Mouse (Mus musculus): Measurements from ENCODE around the gene Hist1h2bh.
"Not testable (repeated sequence)": the region's sequence is repeated elsewhere in the genome, so short reads cannot be mapped to it uniquely, and the experiment has no call there.

Hist1h2bh gene

DNA sequence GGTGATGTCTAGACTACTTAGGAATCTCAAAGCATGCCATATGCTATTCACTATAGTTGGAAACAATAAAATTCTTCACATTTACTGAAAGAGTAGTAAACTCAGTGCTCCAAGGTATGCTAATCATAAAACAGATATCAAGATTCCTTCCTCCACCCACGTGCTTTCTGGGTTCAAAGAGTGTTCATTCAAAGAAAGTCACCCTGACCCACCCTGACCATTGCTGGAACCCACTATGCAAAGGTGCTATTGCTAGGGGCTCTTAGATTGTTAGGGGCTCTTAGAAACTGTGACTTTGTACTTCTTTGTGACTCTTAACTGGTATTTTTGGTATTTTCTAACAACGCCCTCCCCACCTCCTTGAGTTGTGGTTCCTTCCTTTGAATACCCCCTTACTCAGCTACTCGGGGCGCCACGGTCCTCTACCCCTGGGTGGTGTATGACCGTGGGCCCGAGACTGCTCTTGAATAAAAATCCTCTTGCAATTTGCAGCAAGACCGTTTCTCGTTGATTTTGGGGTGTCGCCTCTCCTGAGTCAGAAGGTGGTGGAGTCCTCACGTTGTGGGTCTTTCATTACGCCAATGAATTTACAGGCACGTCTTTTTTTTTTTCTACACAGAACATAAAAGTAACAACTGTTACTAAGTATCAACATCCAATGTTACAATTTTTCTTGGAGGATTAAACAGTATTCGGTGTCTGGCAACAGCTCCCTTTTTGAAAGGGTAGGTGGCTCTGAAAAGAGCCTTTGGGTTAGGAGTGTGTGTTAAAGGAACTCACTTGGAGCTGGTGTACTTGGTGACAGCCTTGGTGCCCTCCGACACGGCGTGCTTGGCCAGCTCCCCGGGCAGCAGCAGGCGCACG lies 30.1 kb upstream of the Hist1h2bh start:
- DNase-seq, result peak in 1 of 2 experiments; percentile 40

DNA sequence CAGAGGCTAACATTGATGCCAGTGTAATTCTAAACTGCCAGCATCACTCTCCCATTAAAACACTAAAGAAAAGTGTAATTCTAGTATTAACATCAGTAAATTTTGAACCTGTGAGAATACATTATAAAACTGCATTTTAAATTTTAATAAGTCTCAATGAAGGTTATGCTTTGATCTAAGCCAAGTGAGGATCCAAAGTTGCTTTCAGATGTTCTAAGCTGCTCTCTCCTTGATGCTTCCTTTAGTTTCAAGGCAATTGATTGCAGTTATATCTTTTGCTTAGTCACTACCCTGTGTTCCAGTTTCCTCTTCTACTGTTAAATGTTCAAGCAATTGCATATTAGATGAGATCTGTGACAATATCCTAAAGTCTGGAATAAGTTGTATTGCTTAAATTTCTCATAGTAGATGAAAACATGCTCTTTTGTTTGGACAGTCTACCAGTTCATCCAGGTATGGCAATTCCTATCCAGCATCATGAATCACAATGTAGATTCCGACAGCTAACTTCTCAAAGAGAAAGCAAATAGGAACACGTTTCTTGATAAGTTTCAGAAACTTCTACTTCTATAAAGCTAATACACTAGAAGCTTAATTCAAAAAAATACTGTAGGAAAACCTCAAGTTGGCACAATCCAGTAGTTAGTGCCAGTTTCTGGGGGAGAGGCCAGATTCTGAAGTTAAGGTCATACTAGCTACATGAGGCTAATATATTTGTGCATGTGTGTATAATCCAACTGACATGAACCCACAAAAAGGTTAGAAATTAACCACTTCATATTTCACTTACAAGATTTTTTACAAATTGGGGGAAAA lies 29.2 kb upstream of the Hist1h2bh start:
- DNase-seq, result no peak

DNA sequence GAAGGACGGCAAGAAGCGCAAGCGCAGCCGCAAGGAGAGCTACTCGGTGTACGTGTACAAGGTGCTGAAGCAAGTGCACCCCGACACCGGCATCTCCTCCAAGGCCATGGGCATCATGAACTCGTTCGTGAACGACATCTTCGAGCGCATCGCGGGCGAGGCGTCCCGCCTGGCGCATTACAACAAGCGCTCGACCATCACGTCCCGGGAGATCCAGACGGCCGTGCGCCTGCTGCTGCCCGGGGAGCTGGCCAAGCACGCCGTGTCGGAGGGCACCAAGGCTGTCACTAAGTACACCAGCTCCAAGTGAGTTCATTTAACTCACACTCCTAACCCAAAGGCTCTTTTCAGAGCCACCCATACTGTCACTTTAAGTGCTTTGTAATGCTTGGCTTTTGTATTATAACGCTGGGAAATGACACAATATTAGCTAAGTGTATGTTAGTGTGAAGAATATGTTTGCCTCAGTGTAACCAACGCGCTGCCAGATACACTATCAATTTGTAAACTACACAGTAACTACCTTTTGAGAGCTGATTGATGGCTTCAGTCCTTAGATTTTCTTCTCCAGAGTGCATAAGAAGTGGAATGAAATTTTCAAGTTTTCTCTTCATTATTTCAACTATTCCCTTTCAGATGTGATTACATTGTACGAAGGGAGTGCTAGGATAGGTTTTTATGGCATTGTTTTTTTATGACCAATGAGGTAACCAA lies 28.5 kb upstream of the Hist1h2bh start:
- DNase-seq, result not testable (repeated sequence)

DNA sequence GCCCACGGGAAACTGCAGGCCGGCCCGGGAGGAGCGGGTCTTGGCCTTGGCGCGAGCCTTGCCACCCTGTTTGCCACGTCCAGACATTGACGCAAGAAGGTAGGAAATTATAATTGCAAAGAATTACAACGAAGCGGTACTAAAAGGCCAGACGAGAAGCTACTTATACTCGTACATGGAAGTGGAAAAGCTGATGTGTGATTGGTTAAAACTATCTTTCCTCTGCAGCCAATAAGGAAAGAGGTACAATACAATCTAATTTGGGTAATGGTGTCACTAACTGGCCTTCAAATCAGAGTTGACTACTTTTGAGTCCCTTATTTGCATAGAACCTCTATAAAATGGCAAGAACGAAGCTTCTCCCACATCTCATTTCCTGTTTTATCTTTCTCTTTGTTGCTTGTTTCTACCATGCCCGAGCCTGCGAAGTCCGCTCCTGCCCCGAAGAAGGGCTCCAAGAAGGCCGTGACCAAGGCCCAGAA lies 27.9 kb upstream of the Hist1h2bh start, which contains the start of the genes Hist1h2ae and Hist1h2bg:
Hist1h2ae (minus strand) TSS at position 199 of the 482 bp plus-strand sequence.
Hist1h2bg (plus strand) TSS at position 375 of the 482 bp plus-strand sequence.
- peak; percentile 75 to 81 for DNase-seq

DNA sequence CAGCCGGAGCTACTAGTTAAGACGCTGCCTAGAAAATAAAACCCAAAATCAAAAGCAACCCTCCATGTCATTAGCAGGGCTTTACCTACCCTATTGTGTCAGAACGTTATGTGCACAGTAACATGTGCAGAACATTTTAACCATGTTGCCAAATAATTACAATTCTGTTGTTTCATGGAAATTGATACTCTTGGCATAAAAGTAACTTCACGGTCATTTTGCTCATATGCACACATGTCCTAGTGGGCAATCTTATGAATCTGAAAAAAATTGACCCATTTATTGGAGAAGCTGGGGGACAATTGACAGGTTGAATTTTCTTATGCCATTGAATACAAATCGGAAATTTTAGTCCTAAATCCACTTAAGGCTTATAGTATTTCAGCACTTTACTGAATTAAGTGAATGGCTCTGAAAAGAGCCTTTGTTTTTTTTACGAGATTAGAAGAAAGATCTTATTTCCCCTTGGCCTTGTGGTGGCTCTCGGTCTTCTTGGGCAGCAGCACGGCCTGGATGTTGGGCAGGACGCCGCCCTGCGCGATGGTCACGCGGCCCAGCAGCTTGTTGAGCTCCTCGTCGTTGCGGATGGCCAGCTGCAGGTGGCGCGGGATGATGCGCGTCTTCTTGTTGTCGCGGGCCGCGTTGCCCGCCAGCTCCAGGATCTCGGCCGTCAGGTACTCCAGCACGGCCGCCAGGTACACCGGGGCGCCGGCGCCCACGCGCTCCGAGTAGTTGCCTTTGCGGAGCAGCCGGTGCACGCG lies 27.2 kb upstream of the Hist1h2bh start:
- DNase-seq, result not testable (repeated sequence)

DNA sequence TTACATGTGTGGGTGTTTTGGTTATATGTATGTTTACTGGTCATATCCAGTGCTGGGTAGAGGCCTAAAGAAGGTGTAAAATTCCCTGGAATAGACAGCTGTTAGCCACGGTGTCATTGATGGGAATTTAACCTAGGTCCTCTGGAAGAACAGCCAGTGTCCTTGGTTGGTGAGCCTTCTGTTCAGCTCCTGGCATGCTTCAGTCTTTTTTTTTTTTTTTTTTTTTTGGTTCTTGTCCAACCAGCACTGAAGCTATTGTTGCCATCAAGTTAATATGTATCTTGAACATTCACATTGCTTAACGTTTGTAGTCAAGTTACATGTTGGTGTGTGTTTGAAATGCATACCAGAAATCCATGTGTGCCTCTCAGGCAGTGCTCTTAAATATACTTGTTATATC lies 21.3 kb upstream of the Hist1h2bh start:
- DNase-seq, result no peak

DNA sequence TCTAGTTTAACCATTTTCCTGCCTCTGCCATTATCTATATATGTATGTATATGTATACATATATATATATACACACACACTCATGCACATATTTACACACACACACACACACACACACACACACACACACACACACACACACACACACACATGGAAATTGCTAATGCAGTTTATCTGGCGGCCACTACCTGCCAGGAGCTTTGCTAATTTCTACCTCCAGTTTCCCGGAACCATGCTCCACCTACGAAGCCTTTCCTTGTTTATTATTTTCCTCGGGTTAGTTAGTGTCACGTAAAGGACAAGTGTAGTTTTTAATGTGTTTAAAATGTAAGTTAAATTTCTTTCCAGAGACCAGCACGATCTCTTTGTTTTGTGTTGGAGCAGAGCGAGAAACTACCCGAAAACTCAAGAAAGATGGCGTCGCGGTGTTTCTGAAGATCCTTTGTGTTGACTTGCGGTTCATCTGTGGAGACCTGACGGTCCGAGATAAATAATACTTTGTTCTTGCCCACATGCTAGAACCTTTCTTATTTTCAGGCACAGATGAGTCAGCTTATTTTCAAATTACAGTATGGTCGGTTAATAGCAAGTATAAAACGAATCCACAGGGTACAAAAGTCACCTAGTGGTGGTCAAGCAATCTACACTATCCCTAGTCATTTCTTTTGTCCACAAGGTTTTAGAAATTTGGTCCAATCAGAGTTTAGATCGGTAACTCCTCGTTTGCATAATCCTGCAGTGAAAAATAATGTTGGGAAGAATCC lies 19.7 kb upstream of the Hist1h2bh start:
- no peak for DNase-seq

DNA sequence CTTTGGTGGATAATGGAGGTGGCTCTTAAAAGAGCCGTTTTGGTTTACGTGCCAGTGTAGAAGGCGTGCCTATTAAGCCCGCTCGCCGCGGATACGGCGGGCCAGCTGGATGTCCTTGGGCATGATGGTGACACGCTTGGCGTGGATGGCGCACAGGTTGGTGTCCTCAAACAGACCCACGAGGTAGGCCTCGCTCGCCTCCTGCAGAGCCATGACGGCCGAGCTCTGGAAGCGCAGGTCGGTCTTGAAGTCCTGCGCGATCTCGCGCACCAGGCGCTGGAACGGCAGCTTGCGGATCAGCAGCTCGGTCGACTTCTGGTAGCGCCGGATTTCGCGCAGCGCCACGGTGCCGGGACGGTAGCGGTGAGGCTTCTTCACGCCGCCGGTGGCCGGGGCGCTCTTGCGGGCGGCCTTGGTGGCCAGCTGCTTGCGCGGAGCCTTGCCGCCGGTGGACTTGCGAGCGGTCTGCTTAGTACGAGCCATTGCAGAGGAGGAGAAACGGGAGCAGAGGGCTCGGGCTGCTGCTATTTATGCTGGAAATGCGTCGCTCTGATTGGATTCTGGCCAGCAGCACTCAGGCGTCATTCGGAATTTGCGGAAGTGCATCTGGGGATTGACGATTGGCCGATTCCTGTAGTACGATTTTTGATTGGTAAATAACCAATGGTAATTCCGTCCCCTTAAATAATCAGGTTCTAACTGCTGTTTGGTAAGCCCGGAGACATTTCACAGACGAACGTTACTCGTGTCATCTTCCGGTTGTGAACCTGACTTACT lies 18.9 kb upstream of the Hist1h2bh start, which contains the start of gene Hist1h3e:
Hist1h3e (minus strand) TSS at position 487 of the 777 bp plus-strand sequence.
- DNase-seq, result peak; percentile 86 to 90

DNA sequence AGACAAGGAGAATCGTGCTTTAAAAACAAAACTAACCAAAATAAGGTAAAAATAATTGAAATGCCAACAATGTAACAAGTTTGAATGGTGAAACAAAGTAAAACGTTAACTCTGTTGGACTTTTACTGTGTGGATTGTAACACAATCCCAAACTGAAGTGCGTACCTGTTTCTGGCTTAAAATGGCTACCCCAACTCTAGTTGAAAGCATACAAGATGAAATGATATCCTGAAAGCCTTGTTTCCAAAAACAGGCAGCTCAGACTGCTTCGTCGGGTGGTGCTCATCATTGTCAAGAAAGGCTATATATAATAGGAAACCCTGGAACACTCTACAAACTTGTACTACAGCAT lies 18.3 kb upstream of the Hist1h2bh start:
- not testable (repeated sequence) for DNase-seq

DNA sequence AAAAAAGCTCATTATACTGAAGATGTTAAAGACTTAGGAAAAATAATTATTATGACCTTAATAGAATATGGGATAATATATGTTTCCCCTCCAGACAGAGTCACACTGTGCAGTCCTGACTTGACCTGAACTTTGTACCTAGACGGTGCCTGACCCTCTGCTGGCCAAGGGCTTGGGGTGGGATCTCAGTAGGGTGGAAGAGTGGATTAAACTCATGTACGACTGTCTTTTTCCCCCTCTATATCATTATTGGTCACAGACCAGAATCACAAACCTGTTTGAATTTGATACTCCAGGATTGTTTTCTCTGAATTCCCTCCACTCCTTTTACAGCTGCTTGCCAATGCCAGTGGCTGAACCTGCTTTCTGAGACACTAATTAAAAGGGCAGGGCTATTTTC lies 17.5 kb upstream of the Hist1h2bh start:
- not testable (repeated sequence) for DNase-seq

DNA sequence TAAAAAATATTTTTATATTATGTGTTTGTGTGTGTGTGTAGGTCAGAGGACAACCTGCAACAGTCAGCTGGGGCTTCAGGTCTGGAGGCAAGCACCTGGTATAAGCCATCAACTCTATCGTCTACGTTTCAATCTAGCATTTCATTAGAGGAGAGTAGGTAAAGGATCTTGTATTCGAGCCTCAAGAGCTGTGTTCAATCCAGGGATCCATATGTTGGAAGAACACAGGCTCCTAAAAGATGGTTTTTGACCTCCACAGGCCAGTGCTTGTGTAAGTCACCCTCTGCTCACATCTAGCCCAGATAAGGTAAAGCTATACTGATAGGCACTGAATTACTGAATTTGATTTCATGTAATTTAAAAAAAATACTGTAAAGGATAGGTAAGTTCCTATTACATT lies 13.7 kb upstream of the Hist1h2bh start:
- no peak for DNase-seq

DNA sequence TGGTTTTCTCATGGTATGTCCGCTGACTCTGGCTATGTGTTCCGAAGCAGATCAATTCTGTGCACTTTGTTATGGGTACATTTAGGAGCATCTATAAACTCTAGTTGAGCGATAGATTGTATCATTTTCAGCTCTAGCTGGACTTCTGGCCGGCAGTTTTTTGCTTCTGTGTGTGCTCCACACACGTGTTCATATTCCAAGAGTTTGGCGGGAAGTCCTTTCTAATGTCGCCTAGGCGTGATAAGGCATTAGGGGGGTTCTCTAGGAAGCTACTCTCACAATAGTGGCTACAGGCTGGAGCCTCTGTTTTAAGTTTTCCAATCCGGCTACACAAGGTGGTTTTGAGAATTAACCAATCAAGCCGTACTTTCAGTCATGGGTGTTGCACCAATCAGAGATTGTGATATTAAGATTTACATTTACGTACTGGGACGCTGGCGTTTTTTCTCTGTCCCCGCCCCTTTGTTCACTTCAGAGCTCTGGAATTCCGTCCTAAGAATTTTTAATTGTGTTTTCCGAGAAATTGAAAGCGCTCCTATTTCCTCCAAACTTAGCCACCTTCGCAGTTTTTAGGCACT lies 12.7 kb upstream of the Hist1h2bh start:
- DNase-seq, result peak; percentile 54 to 59

DNA sequence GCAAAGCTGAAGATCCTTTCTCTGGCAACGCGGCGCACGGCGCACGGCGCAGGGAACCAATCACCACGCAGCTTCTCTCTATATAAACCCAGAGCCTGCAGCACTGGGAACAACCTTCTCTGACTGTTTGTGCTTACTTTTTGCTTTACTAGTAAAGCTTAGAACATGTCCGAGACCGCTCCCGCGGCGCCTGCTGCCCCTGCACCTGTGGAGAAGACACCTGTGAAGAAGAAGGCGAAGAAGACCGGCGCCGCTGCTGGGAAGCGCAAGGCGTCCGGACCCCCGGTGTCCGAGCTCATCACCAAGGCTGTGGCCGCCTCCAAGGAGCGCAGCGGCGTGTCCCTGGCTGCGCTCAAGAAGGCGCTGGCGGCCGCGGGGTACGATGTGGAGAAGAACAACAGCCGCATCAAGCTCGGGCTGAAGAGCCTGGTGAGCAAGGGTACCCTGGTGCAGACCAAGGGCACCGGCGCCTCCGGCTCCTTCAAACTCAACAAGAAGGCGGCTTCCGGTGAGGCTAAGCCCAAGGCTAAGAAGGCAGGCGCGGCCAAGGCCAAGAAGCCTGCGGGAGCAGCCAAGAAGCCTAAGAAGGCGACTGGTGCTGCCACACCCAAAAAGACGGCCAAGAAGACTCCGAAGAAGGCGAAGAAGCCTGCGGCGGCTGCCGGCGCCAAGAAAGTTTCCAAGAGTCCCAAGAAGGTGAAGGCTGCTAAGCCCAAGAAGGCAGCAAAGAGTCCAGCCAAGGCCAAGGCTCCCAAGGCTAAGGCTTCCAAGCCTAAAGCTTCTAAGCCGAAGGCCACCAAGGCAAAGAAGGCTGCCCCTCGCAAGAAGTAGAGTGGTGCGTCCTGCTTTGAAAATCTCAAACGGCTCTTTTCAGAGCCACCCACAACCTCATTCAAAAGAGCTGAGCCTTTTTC lies 12.0 kb upstream of the Hist1h2bh start:
- DNase-seq, result peak; percentile 87 to 93

DNA sequence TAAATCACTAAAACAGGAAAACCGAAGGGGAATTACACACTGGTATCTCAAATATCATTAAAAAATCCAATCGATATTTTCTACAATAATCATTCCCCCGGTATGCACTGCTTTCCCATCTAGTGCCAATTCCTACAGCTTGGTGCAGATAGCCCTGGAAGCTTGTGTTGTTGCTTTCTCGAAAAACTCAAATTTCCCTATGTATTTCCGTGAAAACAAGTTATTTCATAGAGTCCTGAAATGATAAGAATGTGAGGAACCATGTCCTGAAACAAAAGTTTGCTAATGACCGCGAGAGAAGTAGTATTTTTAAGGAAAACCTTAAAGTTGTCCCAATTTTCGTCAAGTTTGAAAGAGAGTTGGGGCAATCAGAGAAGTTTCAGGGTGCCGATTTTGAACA lies 11.2 kb upstream of the Hist1h2bh start:
- no peak for DNase-seq

DNA sequence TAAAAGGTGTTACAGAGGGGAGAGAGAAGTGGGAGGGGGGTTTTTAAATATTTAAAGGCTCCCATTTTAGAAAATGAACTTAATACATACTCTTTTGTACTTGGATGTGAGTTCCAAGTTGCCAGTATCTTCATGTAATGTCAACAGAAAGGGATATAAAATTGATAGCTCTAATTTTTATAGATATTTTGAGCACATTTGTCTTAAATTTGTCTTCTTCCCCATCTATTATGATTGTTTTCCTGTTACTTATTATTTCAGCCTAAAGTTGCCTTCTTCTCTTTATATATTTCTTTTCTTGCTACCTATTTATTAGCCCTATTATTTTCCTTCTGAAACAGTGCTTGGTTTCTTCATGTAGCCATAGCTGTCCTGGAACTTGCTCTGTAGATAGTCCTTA lies 9.8 kb upstream of the Hist1h2bh start, which contains the start of gene Hist1h1d:
Hist1h1d (plus strand) TSS at position 301 of the 400 bp plus-strand sequence.
- DNase-seq, result no peak

DNA sequence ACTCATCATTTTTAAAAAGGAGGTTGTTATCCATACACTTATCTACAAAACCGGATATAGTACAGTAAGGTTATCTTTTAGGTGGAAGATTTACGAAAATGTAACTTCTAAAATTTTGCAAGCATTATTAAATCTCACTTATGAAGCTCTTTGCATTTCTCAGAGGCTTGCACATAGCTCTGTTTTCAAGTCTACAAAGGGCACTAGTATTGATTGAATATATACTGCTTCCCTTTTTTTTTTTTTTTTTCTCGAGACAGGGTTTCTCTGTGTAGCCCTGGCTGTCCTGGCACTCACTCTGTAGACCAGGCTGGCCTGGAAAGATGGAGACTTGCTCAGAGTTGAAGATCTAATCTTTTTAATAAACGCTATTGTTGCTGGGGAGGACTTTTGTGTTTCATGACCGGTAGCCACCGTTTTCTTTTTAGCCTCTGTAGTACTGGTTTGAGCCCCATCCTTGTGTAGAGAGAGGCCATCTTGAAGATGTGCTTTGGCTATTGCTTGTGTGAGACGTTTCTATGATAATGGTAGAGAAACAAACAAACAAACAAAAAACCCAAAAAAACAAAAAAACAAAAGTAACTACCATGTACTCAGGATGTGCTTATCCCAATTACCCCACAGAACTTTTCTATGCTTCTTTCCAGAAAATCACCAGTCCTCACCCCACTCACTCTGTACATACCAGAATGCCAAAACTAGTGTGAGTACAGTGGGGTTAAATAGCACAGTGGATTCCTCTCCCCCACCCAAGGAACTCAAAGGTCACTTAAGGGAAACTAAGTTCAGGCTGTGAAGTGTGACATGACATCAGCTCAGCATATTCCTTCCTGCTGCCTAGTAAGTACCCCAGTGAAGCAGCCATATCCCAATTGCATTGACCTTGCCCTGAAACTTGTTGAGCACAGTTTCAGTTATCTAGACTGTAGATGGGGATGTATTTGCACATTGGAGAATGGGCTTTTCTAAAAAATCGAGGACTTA lies 9.0 kb upstream of the Hist1h2bh start:
- DNase-seq, result no peak

DNA sequence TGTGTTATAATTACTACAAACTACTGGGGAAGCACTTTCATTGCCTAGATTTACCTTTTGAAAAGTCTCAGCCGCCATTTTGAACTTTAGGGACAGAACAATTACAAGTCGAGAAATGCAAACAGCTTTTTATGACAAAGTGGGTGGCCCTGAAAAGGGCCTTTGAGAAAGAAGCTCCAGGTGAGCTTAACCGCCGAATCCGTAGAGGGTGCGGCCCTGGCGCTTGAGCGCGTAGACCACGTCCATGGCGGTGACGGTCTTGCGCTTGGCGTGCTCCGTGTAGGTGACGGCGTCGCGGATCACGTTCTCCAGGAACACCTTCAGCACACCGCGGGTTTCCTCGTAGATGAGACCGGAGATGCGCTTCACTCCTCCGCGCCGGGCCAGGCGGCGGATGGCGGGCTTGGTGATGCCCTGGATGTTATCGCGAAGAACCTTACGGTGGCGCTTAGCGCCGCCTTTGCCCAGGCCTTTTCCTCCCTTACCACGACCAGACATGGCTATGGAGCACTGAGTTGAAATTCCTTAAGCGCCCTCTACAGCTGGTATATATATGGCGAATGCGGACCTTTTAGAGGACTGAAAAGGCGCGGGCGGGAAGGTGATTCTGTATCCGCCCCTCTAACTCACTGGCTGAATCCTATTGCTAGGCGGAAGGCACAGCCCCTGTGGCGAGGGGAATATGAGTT lies 8.1 kb upstream of the Hist1h2bh start, which contains the start of gene Hist1h4f:
Hist1h4f (minus strand) TSS at position 503 of the 689 bp plus-strand sequence.
- peak; percentile 84 to 88 for DNase-seq

Data from thymus, postnatal 36 days (tissue).